20 mouse cellular contexts compared by ENCODE assay signal in the genomic region with DNA sequence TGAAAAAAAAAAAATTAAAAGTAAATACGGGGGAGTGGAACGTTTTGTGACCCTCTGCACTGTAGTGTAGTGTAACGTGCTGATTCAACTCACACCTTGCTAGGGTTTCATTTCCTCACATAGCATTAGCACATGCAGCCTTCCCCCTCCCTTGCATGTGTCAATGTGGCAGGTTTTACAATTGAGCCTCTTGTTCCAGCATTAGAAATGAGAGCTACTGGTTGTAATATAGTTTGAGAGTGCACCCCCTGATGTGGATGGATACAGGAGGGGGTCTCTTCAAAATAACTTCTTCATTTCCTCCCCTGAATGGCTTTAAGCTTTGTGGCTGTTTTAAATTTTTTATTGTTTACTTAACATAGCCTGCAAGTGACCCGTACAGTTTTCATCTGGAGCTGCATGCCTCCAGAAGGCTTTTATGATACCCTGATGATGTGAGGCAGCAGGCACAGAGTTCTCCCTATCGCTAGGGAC.
DNase-seq lines count a peak whose midpoint lies in the region; ATAC-seq and TF ChIP-seq lines count a peak whose summit lies in the region.
"Had no signal": no experiment of that assay in that cellular context is flagged by ENCODE, and none has a peak within 500 bp of the region (broad histone marks: within the 10 kb centered on the region; RNA-seq: fewer than 3 reads in every experiment).

No protein-coding gene starts in this region.

- no peaks in the 10 kb centered on the region for H3K9me3 ChIP-seq in kidney, postnatal 0 days (replicated peaks; ENCODE audit: low read length)
- H3K9me3 ChIP-seq in limb, embryonic 12.5 days: 0 out of 2 replicates have a peak, but pooled peaks cover 4% of the 10 kb centered on the region
- H3K9me3 ChIP-seq in liver, postnatal 0 days (ENCODE audit: low read length): no peaks in the 10 kb centered on the region
- H3K9me3 ChIP-seq: forebrain, embryonic 10.5 days; heart, embryonic 10.5 days; hindbrain, embryonic 15.5 days; midbrain, embryonic 12.5 days had no signal

- H3K9ac ChIP-seq in kidney, postnatal 0 days (ENCODE audit: low read depth, low read length): no peak overlapping the region
- H3K9ac ChIP-seq in limb, embryonic 12.5 days (replicated peaks): no peak overlapping the region
- no peak overlapping the region for H3K9ac ChIP-seq in liver, postnatal 0 days (replicated peaks)
- H3K9ac ChIP-seq: hindbrain, embryonic 15.5 days; midbrain, embryonic 12.5 days had no signal

- DNase-seq in embryo, embryonic 10 days (ENCODE audit: low spot score): peak; percentile 7
- DNase-seq in embryo, embryonic 9.5 days (ENCODE audit: extremely low spot score): no peak
- peak; percentile 65 for DNase-seq in kidney, postnatal 0 days (ENCODE audit: low spot score)
- no peak for DNase-seq in kidney, adult 8-10 months
- peak; percentile 14 for DNase-seq in brain, embryonic 14.5 days (ENCODE audit: low read depth)
- no peak for DNase-seq in liver, postnatal 0 days
- DNase-seq in gastrocnemius, postnatal 25 days: no peak
- DNase-seq: adrenal gland, postnatal 14 days; cerebellum, adult 8-10 months; gastrocnemius, adult 2 months; kidney, adult 9 months; layer of hippocampus, postnatal 36 days; lung, postnatal 14 days; right cerebral cortex, postnatal 14 days; spleen, adult 18-20 months had no signal

- ATAC-seq in kidney, postnatal 0 days (replicated peaks; ENCODE audit: low FRiP score, low read depth): no peak
- peak; percentile 84 for ATAC-seq in limb, embryonic 12.5 days (ENCODE audit: insufficient number of reproducible peaks, insufficient read depth, low FRiP score, low TSS enrichment, low read depth)
- no peak for ATAC-seq in liver, postnatal 0 days

- no peak for TF ChIP-seq EP300 in liver, postnatal 0 days (IDR thresholded peaks at IDR 0.05; ENCODE audit: low read depth)

- no peak overlapping the region for H3K4me3 ChIP-seq in kidney, postnatal 0 days (replicated peaks; ENCODE audit: low read depth, low read length)
- no peak overlapping the region for H3K4me3 ChIP-seq in limb, embryonic 12.5 days (replicated peaks)
- no peak overlapping the region for H3K4me3 ChIP-seq in liver, postnatal 0 days (ENCODE audit: low read depth, low read length)
- H3K4me3 ChIP-seq: forebrain, embryonic 10.5 days; gastrocnemius, adult 2 months; heart, embryonic 10.5 days; hindbrain, embryonic 15.5 days; midbrain, embryonic 12.5 days had no signal

- no peak overlapping the region for H3K27ac ChIP-seq in kidney, postnatal 0 days
- H3K27ac ChIP-seq in limb, embryonic 12.5 days: no peak overlapping the region
- no peak overlapping the region for H3K27ac ChIP-seq in liver, postnatal 0 days (ENCODE audit: low read depth)
- H3K27ac ChIP-seq: forebrain, embryonic 10.5 days; gastrocnemius, adult 2 months; heart, embryonic 10.5 days; hindbrain, embryonic 15.5 days; midbrain, embryonic 12.5 days had no signal

- no peak for TF ChIP-seq CTCF in kidney, postnatal 0 days (IDR thresholded peaks at IDR 0.05; ENCODE audit: low read depth)
- TF ChIP-seq CTCF in brain, embryonic 14.5 days (IDR thresholded peaks at IDR 0.05; ENCODE audit: borderline replicate concordance, extremely low read depth, insufficient read depth, insufficient read length): no peak
- no peak for TF ChIP-seq CTCF in liver, postnatal 0 days (IDR thresholded peaks at IDR 0.05; ENCODE audit: low read depth)

- 21% methylated on average over 5 of the region's 5 CpGs for WGBS in kidney, postnatal 0 days
- 15% methylated on average over 5 of the region's 5 CpGs for WGBS in limb, embryonic 12.5 days
- WGBS in liver, postnatal 0 days (ENCODE audit: insufficient replicate concordance): 64% methylated on average over 5 of the region's 5 CpGs

- no peaks in the 10 kb centered on the region for H3K4me1 ChIP-seq in kidney, postnatal 0 days (replicated peaks; ENCODE audit: insufficient read depth, low read length)
- peaks cover 32% of the 10 kb centered on the region for H3K4me1 ChIP-seq in limb, embryonic 12.5 days (replicated peaks)
- H3K4me1 ChIP-seq in liver, postnatal 0 days (ENCODE audit: insufficient read depth): no peaks in the 10 kb centered on the region

- H3K36me3 ChIP-seq in kidney, postnatal 0 days (ENCODE audit: insufficient read depth, low read length): no peaks in the 10 kb centered on the region
- no peaks in the 10 kb centered on the region for H3K36me3 ChIP-seq in limb, embryonic 12.5 days
- no peaks in the 10 kb centered on the region for H3K36me3 ChIP-seq in liver, postnatal 0 days (replicated peaks; ENCODE audit: insufficient read depth, low read length)
- H3K36me3 ChIP-seq: forebrain, embryonic 10.5 days; heart, embryonic 10.5 days; hindbrain, embryonic 15.5 days; midbrain, embryonic 12.5 days had no signal

- H3K27me3 ChIP-seq in kidney, postnatal 0 days (ENCODE audit: insufficient read depth, low read length): no peaks in the 10 kb centered on the region
- H3K27me3 ChIP-seq in limb, embryonic 12.5 days: no peaks in the 10 kb centered on the region
- H3K27me3 ChIP-seq in liver, postnatal 0 days (ENCODE audit: insufficient read depth, low read length): no peaks in the 10 kb centered on the region
- H3K27me3 ChIP-seq: hindbrain, embryonic 15.5 days; midbrain, embryonic 12.5 days had no signal

- no peak for TF ChIP-seq POLR2A in brain, embryonic 14.5 days (IDR thresholded peaks at IDR 0.05; ENCODE audit: borderline replicate concordance, extremely low read depth, insufficient read depth, insufficient read length, poor library complexity, severe bottlenecking)

- H3K4me2 ChIP-seq in kidney, postnatal 0 days (ENCODE audit: low read length): no peak overlapping the region
- no peak overlapping the region for H3K4me2 ChIP-seq in limb, embryonic 12.5 days
- no peak overlapping the region for H3K4me2 ChIP-seq in liver, postnatal 0 days (ENCODE audit: low read depth, low read length)
- H3K4me2 ChIP-seq: hindbrain, embryonic 15.5 days; midbrain, embryonic 12.5 days had no signal

Comparison
In these comparisons a context has a peak if more than half of its experiments do, and no peak if none do; other contexts are left out.
1. DNase-seq: peak in embryo, embryonic 10 days (single experiment), kidney, postnatal 0 days (single experiment) and brain, embryonic 14.5 days (single experiment); none in embryo, embryonic 9.5 days (single experiment), kidney, adult 8-10 months (0 of 2), liver, postnatal 0 days (single experiment) and gastrocnemius, postnatal 25 days (single experiment).